Mouse (Mus musculus) MEL (cell line): ENCODE measurements around the gene Senp7. TPM values are rescaled to one million over a fixed set of nuclear protein-coding genes. Genes with fewer than 3 reads are reported as not detected.

Experiments
- DNase-seq: peaks from one replicate; pipeline ENCODE4 v3.0.0; 2011; ENCODE audit warnings: low read depth, low spot score
- H3K27ac ChIP-seq: 2 replicates; pipeline ENCODE4 v1.5.1; 2012; ENCODE audit warnings: low read depth, mild to moderate bottlenecking, control low read depth, low read length, moderate library complexity; ENCODE audit not compliant: control insufficient read depth
- H3K27me3 ChIP-seq, 2 experiments: fragments of 150-350 bp in 1 of 2; sonication (generic) in 1 of 2; 2 replicates each; pipeline ENCODE4 v1.6.1; 2012; ENCODE audit warnings: low read length in 2 of 2, mild to moderate bottlenecking in 2 of 2, improper control_type of control experiment in 1 of 2, moderate library complexity in 1 of 2; ENCODE audit not compliant: insufficient read depth in 2 of 2, control insufficient read depth in 1 of 2
- H3K36me3 ChIP-seq, 2 experiments: 2 replicates each; pipeline ENCODE4 v1.6.1; 2012 to 2014; ENCODE audit warnings: low read length in 2 of 2, improper control_type of control experiment in 1 of 2, inconsistent platforms in 1 of 2, mild to moderate bottlenecking in 1 of 2; ENCODE audit not compliant: insufficient read depth in 2 of 2, control insufficient read depth in 1 of 2
- H3K4me1 ChIP-seq, 2 experiments: fragments of 150-350 bp in 1 of 2; sonication (generic) in 1 of 2; 2 replicates each; pipeline ENCODE4 v1.6.1; 2012; ENCODE audit warnings: low read length in 2 of 2, improper control_type of control experiment in 1 of 2, mild to moderate bottlenecking in 1 of 2; ENCODE audit not compliant: insufficient read depth in 2 of 2, control insufficient read depth in 1 of 2
- H3K4me3 ChIP-seq, 2 experiments: fragments of 150-350 bp in 1 of 2; sonication (generic) in 1 of 2; 2 replicates each; pipeline ENCODE4 v1.5.1; 2012; ENCODE audit warnings: low read depth in 2 of 2, low read length in 2 of 2, mild to moderate bottlenecking in 2 of 2, moderate library complexity in 2 of 2, control low read depth in 1 of 2, improper control_type of control experiment in 1 of 2; ENCODE audit not compliant: control insufficient read depth in 1 of 2, insufficient read depth in 1 of 2
- H3K79me2 ChIP-seq: 2 replicates; pipeline ENCODE4 v1.6.1; 2012; ENCODE audit warnings: mild to moderate bottlenecking, low read length, moderate library complexity; ENCODE audit not compliant: control insufficient read depth, poor library complexity, insufficient read depth
- H3K9ac ChIP-seq: 2 replicates; pipeline ENCODE4 v1.6.1; 2012; ENCODE audit warnings: low read depth, mild to moderate bottlenecking, control low read depth, low read length, moderate library complexity; ENCODE audit not compliant: control insufficient read depth, poor library complexity, severe bottlenecking
- H3K9me3 ChIP-seq: fragments of 150-350 bp; sonication (generic); replicated peaks from 2 replicates; pipeline ENCODE4 v1.6.1; 2012; ENCODE audit warnings: mild to moderate bottlenecking, low read length, improper control_type of control experiment, moderate library complexity; ENCODE audit not compliant: insufficient read depth
- ELF1 ChIP-seq: IDR thresholded peaks from 2 replicates; pipeline ENCODE4 v1.6.1; 2014; ENCODE audit warnings: low read depth, mild to moderate bottlenecking, inconsistent platforms, low read length, improper control_type of control experiment, moderate library complexity
- ETS1 ChIP-seq: IDR thresholded peaks from 2 replicates; pipeline ENCODE4 v1.6.1; 2012; ENCODE audit warnings: low read depth, mild to moderate bottlenecking, inconsistent platforms, low read length, improper control_type of control experiment, moderate library complexity
- GABPA ChIP-seq: IDR thresholded peaks from 2 replicates; pipeline ENCODE4 v1.6.1; 2012; ENCODE audit warnings: low read depth, mild to moderate bottlenecking, inconsistent platforms, low read length, improper control_type of control experiment, moderate library complexity
- GATA1 ChIP-seq: IDR thresholded peaks from 2 replicates; pipeline ENCODE4 v1.6.1; 2011; ENCODE audit warnings: low read depth, low read length, improper control_type of control experiment
- HCFC1 ChIP-seq: IDR thresholded peaks from 2 replicates; pipeline ENCODE4 v1.6.1; 2012; ENCODE audit warnings: low read depth, mild to moderate bottlenecking, inconsistent platforms, low read length, improper control_type of control experiment, moderate library complexity
- KAT2A ChIP-seq: conservative IDR thresholded peaks from 2 replicates; pipeline ENCODE4 v1.6.1; 2012; ENCODE audit warnings: low read depth, low read length, improper control_type of control experiment, inconsistent platforms
- MAFK ChIP-seq: IDR thresholded peaks from 2 replicates; pipeline ENCODE4 v1.6.1; 2011; ENCODE audit warnings: low read depth, mild to moderate bottlenecking, low read length, improper control_type of control experiment, borderline replicate concordance
- TAL1 ChIP-seq: IDR thresholded peaks from 2 replicates; pipeline ENCODE4 v1.6.1; 2012; ENCODE audit warnings: mild to moderate bottlenecking, inconsistent platforms, low read length, moderate library complexity, mixed read lengths
- ZKSCAN1 ChIP-seq: IDR thresholded peaks from 2 replicates; pipeline ENCODE4 v1.6.1; 2012; ENCODE audit warnings: low read depth, mild to moderate bottlenecking, inconsistent platforms, low read length, improper control_type of control experiment, moderate library complexity
- ZMIZ1 ChIP-seq: IDR thresholded peaks from 2 replicates; pipeline ENCODE4 v1.6.1; 2012; ENCODE audit warnings: low read depth, mild to moderate bottlenecking, inconsistent platforms, low read length, improper control_type of control experiment, moderate library complexity
- polyA plus RNA-seq, 2 experiments: library from polyadenylated mRNA; stranded (reverse) in 1 of 2; unstranded in 1 of 2; fragments of >175 nt in 1 of 2; fragments of >200 nt in 1 of 2; gene quantifications; 2 replicates each; pipeline versions ENCODE4 v1.2.1 to v1.2.4; 2012; ENCODE audit warnings: low replicate concordance in 2 of 2, low read depth in 1 of 2; ENCODE audit not compliant: insufficient read length in 2 of 2, insufficient read depth in 1 of 2, missing spikeins in 1 of 2
- total RNA-seq: library from RNA; depleted of rRNA; stranded (reverse); fragments of 300-350 nt; gene quantifications from 2 replicates; pipeline ENCODE4 v1.2.3, GENCODE M21; 2012; rRNA removed

Gene Senp7
- total and polyA plus RNA-seq, 3 experiments, result 7.7 to 15.0 TPM; not detected in 1

- no peak for DNase-seq
- Histone ChIP-seq H3K4me1 (no peaks in the 10 kb centered on the region), H3K9me3 (no peaks in the 10 kb centered on the region), H3K27me3 (0 out of 4 replicates have a peak, but pooled peaks cover 0 to 1% of the 10 kb centered on the region in 2 experiments), H3K36me3 (no peaks in the 10 kb centered on the region), H3K27ac (no peak overlapping the region), H3K79me2 (no peaks in the 10 kb centered on the region), H3K4me3 (no peak overlapping the region), H3K9ac (no peak overlapping the region)
- TF ChIP-seq ZKSCAN1 (no peak), HCFC1 (no peak), GABPA (no peak), KAT2A (no peak), GATA1 (no peak), ZMIZ1 (no peak), TAL1 (no peak), ELF1 (no peak), ETS1 (no peak), MAFK (no peak)
Measured at GRCm38 (mm10) chr16:56232736-56233135, 184.6 kb downstream of the Senp7 start.

Other genes starting within 250 kb of the Senp7 start
- gene Nfkbiz, start 209.4 kb upstream of the Senp7 start, total RNA-seq, result 1.3 and 1.4 TPM in 2 replicates
- gene Nfkbiz, start 209.4 kb upstream of the Senp7 start, polyA plus RNA-seq, result 1 to 10 TPM in 1 of 2 experiments, not detected in 1; 2.4 TPM
- gene Nxpe3, start 153.1 kb upstream of the Senp7 start, total RNA-seq, result 2.5 and 2.7 TPM in 2 replicates
- gene Nxpe3, start 153.1 kb upstream of the Senp7 start, polyA plus RNA-seq, result 1 to 10 TPM in 1 of 2 experiments, not detected in 1; 4.3 TPM
- 11.1 and 12.9 TPM in 2 replicates for gene Cep97, start 113.5 kb upstream of the Senp7 start, total RNA-seq
- gene Cep97, start 113.5 kb upstream of the Senp7 start, polyA plus RNA-seq, result 10 to 100 TPM in 1 of 2 experiments, not detected in 1; 10.7 TPM
- 1,495 and 1,552 TPM in 2 replicates for gene Rpl24, start 82.1 kb upstream of the Senp7 start, total RNA-seq
- 100 to 1,000 TPM in 1 of 2 experiments, not detected in 1; 132 TPM for gene Rpl24, start 82.1 kb upstream of the Senp7 start, polyA plus RNA-seq
- 17.6 and 19.0 TPM in 2 replicates for gene Zbtb11, start 74.5 kb upstream of the Senp7 start, total RNA-seq
- 10 to 100 TPM in 1 of 2 experiments, not detected in 1; 12.5 TPM for gene Zbtb11, start 74.5 kb upstream of the Senp7 start, polyA plus RNA-seq
- 70.9 and 79.1 TPM in 2 replicates for gene Pcnp, start 18.6 kb upstream of the Senp7 start, total RNA-seq
- gene Pcnp, start 18.6 kb upstream of the Senp7 start, polyA plus RNA-seq, result 100 to 1,000 TPM in 1 of 2 experiments, 10 to 100 TPM in 1; 88.5 to 128 TPM
- gene Trmt10c, start 10.5 kb upstream of the Senp7 start, total RNA-seq, result 28.7 and 32.3 TPM in 2 replicates
- gene Trmt10c, start 10.5 kb upstream of the Senp7 start, polyA plus RNA-seq, result 10 to 100 TPM; 16.5 to 48.5 TPM
- 0.04 TPM in 1 of 2 replicates, not detected in the other for gene Impg2, start 156.0 kb downstream of the Senp7 start, total RNA-seq
- gene Impg2, start 156.0 kb downstream of the Senp7 start, polyA plus RNA-seq, result under 1 TPM in 1 of 2 experiments, not detected in 1; 0.01 TPM